Mouse (Mus musculus): ENCODE measurements at regions not wholly inside any gene's neighbourhood (a gene's known extent, or its start where the extent isn't known, plus 50 kb on each side); places are given as distances from the start of the nearest gene placed in this dataset.

GRCm38 (mm10) chr2:169467621-169468020, 119.9 kb downstream of the Gm11011 start:
- TF ChIP-seq CTCF (IDR thresholded peaks at IDR 0.05; ENCODE audit: borderline replicate concordance, control insufficient read depth, extremely low read depth, insufficient read depth, low read length, poor library complexity) (no peak), POLR2A (IDR thresholded peaks at IDR 0.05; ENCODE audit: control insufficient read depth, extremely low read depth, insufficient read depth, low read length, poor library complexity) (no peak)

All from thymus, adult 2 months (tissue).